Mouse (Mus musculus): ENCODE measurements around the gene Il17f.

DNA sequence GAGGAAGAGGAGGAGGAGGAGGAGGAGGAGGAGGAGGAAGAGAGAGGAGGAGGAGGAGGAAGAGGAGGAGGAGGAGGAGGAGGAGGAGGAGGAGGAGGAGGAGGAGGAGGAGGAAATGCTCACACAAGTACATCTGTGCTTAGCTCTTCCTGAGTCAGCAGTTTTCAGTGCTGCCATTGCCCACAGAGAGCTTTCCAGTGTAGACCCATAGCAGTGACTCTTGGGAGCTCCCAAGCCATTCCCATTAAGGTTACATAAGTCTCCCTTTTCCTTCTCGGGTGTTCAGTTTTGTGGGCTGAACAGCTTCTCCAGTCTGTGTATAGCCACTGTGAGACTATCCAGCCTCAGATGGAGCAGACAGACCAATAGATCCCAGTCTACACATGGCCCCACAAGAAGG lies 40.1 kb upstream of the Il17f start:
- TF ChIP-seq CTCF (IDR thresholded peaks at IDR 0.05; ENCODE audit: low read depth), result no peak
- no peak for TF ChIP-seq EP300 (IDR thresholded peaks at IDR 0.05; ENCODE audit: low read depth)

All from liver, embryonic 14.5 days (tissue).